Mouse (Mus musculus): ENCODE measurements around the gene Arhgef19. TPM values are rescaled to one million over a fixed set of nuclear protein-coding genes. Genes with fewer than 3 reads are reported as not detected.

Gene Arhgef19
- total and polyA plus RNA-seq, 3 experiments, result 0.78 TPM; not detected in 2

GRCm38 (mm10) chr4:141243636-141244035 is 4.3 kb downstream of the Arhgef19 start:
- Histone ChIP-seq H3K79me2 (ENCODE audit: control insufficient read depth, insufficient read depth, low read length, poor library complexity) (no peaks in the 10 kb centered on the region), H3K9me3 (replicated peaks; ENCODE audit: insufficient read depth, low read length) (no peaks in the 10 kb centered on the region), H3K27ac (ENCODE audit: control insufficient read depth, low read depth, low read length) (no peak overlapping the region), H3K4me3 (ENCODE audit: control insufficient read depth in 1 of 2, insufficient read depth in 1 of 2, low read depth in 2 of 2, low read length in 2 of 2) (no peak overlapping the region), H3K9ac (ENCODE audit: control insufficient read depth, low read depth, low read length, poor library complexity, severe bottlenecking) (no peak overlapping the region), H3K4me1 (ENCODE audit: control insufficient read depth in 1 of 2, insufficient read depth in 2 of 2, low read length in 2 of 2) (peaks cover 0 to 7% of the 10 kb centered on the region in 2 experiments; a peak in 3 of 4 replicates), H3K27me3 (ENCODE audit: control insufficient read depth in 1 of 2, insufficient read depth in 2 of 2, low read length in 2 of 2) (peaks cover 6% of the 10 kb centered on the region in 2 experiments), H3K36me3 (ENCODE audit: control insufficient read depth in 1 of 2, insufficient read depth in 2 of 2, low read length in 2 of 2) (peaks cover 0 to 4% of the 10 kb centered on the region in 2 experiments; a peak in 2 of 4 replicates)
- TF ChIP-seq POLR2A (IDR thresholded peaks at IDR 0.05; ENCODE audit: control insufficient read depth in 1 of 2, insufficient read depth in 1 of 2, low read depth in 1 of 2, low read length in 2 of 2, poor library complexity in 1 of 2) (no peak), ZC3H11A (IDR thresholded peaks at IDR 0.05; ENCODE audit: low read depth, low read length) (no peak), ELF1 (IDR thresholded peaks at IDR 0.05; ENCODE audit: low read depth, low read length) (no peak), TBP (IDR thresholded peaks at IDR 0.05; ENCODE audit: low read depth, low read length) (no peak), CHD1 (IDR thresholded peaks at IDR 0.05; ENCODE audit: low read depth, low read length) (no peak), ZKSCAN1 (IDR thresholded peaks at IDR 0.05; ENCODE audit: low read depth, low read length) (no peak), MYC (IDR thresholded peaks at IDR 0.05; ENCODE audit: low read depth, low read length) (no peak), BHLHE40 (IDR thresholded peaks at IDR 0.05; ENCODE audit: borderline replicate concordance, low read depth, low read length) (no peak), MAX (IDR thresholded peaks at IDR 0.05; ENCODE audit: low read length) (no peak), EP300 (IDR thresholded peaks at IDR 0.05; ENCODE audit: low read depth in 1 of 2, low read length in 2 of 2) (no peak), UBTF (IDR thresholded peaks at IDR 0.05; ENCODE audit: borderline replicate concordance, insufficient read depth, low read depth, low read length) (no peak), MYB (IDR thresholded peaks at IDR 0.05; ENCODE audit: low read depth, low read length) (no peak), CTCF (IDR thresholded peaks at IDR 0.05 in 2 of 3, conservative IDR thresholded peaks at IDR 0.05 in 1 of 3; ENCODE audit: control insufficient read depth in 1 of 3, insufficient read depth in 1 of 3, low read depth in 2 of 3, low read length in 3 of 3, poor library complexity in 1 of 3, severe bottlenecking in 1 of 3) (no peak), GATA1 (IDR thresholded peaks at IDR 0.05; ENCODE audit: low read depth, low read length) (no peak)
- no peak for DNase-seq (ENCODE audit: low read depth, low spot score)

GRCm38 (mm10) chr4:141244401-141244800 is 5.1 kb downstream of the Arhgef19 start:
- H3K79me2 ChIP-seq (ENCODE audit: control insufficient read depth, insufficient read depth, low read length, poor library complexity), result no peaks in the 10 kb centered on the region
- H3K9ac ChIP-seq (ENCODE audit: control insufficient read depth, low read depth, low read length, poor library complexity, severe bottlenecking), result no peak overlapping the region
- TF ChIP-seq BHLHE40 (IDR thresholded peaks at IDR 0.05; ENCODE audit: borderline replicate concordance, low read depth, low read length), result no peak
- no peak for TF ChIP-seq USF2 (IDR thresholded peaks at IDR 0.05; ENCODE audit: borderline replicate concordance in 1 of 2, insufficient read depth in 1 of 2, low read depth in 1 of 2, low read length in 2 of 2)
- TF ChIP-seq CHD1 (IDR thresholded peaks at IDR 0.05; ENCODE audit: low read depth, low read length), result no peak
- TF ChIP-seq MXI1 (IDR thresholded peaks at IDR 0.05; ENCODE audit: low read depth, low read length), result no peak
- TF ChIP-seq NELFE (IDR thresholded peaks at IDR 0.05; ENCODE audit: low read depth, low read length), result no peak
- TF ChIP-seq TCF12 (IDR thresholded peaks at IDR 0.05; ENCODE audit: low read depth, low read length), result no peak
- no peak for TF ChIP-seq ZC3H11A (IDR thresholded peaks at IDR 0.05; ENCODE audit: low read depth, low read length)
- no peak for TF ChIP-seq MEF2A (IDR thresholded peaks at IDR 0.05; ENCODE audit: extremely low read depth, insufficient replicate concordance, low read depth, low read length, poor library complexity, severe bottlenecking)
- TF ChIP-seq POLR2AphosphoS2 (IDR thresholded peaks at IDR 0.05; ENCODE audit: low read length), result no peak
- TF ChIP-seq TBP (IDR thresholded peaks at IDR 0.05; ENCODE audit: low read depth, low read length), result no peak
- no peak for TF ChIP-seq TAL1 (IDR thresholded peaks at IDR 0.05; ENCODE audit: low read length)
- no peak for TF ChIP-seq E2F4 (IDR thresholded peaks at IDR 0.05; ENCODE audit: borderline replicate concordance, low read depth, low read length)
- no peak for TF ChIP-seq ELF1 (IDR thresholded peaks at IDR 0.05; ENCODE audit: low read depth, low read length)
- no peak for TF ChIP-seq MAX (IDR thresholded peaks at IDR 0.05; ENCODE audit: low read length)
- TF ChIP-seq ZKSCAN1 (IDR thresholded peaks at IDR 0.05; ENCODE audit: low read depth, low read length), result no peak
- no peak for TF ChIP-seq KAT2A (conservative IDR thresholded peaks at IDR 0.05; ENCODE audit: low read depth, low read length)
- TF ChIP-seq EP300 (IDR thresholded peaks at IDR 0.05; ENCODE audit: low read depth in 1 of 2, low read length in 2 of 2), result no peak
- no peak for TF ChIP-seq POLR2A (IDR thresholded peaks at IDR 0.05; ENCODE audit: control insufficient read depth in 1 of 2, insufficient read depth in 1 of 2, low read depth in 1 of 2, low read length in 2 of 2, poor library complexity in 1 of 2)
- no peak for TF ChIP-seq RCOR1 (IDR thresholded peaks at IDR 0.05; ENCODE audit: low read depth, low read length)
- TF ChIP-seq GABPA (IDR thresholded peaks at IDR 0.05; ENCODE audit: low read depth, low read length), result no peak
- peaks cover 6% of the 10 kb centered on the region in 2 experiments for H3K27me3 ChIP-seq (ENCODE audit: control insufficient read depth in 1 of 2, insufficient read depth in 2 of 2, low read length in 2 of 2)
- peaks cover 0 to 5% of the 10 kb centered on the region in 2 experiments; a peak in 2 of 4 replicates for H3K4me1 ChIP-seq (ENCODE audit: control insufficient read depth in 1 of 2, insufficient read depth in 2 of 2, low read length in 2 of 2)
- H3K36me3 ChIP-seq (ENCODE audit: control insufficient read depth in 1 of 2, insufficient read depth in 2 of 2, low read length in 2 of 2), result peaks cover 0 to 3% of the 10 kb centered on the region in 2 experiments; a peak in 2 of 4 replicates
- H3K4me3 ChIP-seq (ENCODE audit: control insufficient read depth in 1 of 2, insufficient read depth in 1 of 2, low read depth in 2 of 2, low read length in 2 of 2), result no peak overlapping the region
- no peak overlapping the region for H3K27ac ChIP-seq (ENCODE audit: control insufficient read depth, low read depth, low read length)
- H3K9me3 ChIP-seq (replicated peaks; ENCODE audit: insufficient read depth, low read length), result no peaks in the 10 kb centered on the region
- no peak for DNase-seq (ENCODE audit: low read depth, low spot score)
